Mouse (Mus musculus) mature B cell (primary cell): ENCODE measurements around the gene Zcchc13.
"Not testable (repeated sequence)": the region's sequence is repeated elsewhere in the genome, so short reads cannot be mapped to it uniquely, and the experiment has no call there.

ENCODE experiments used
- in situ Hi-C: fragments of 300-500 bp; cut with MboI; formaldehyde crosslinking; loops from 2 replicates; pipeline ENCODE4 v1.14.3; 2019

The Zcchc13 gene

GRCm38 (mm10) chrX:103636021-103636420, 5.6 kb downstream of the Zcchc13 start:
- in situ Hi-C loops = no loop called here

- in situ Hi-C loops = no loop called here
Measured at GRCm38 (mm10) chrX:103638566-103638965, 8.2 kb downstream of the Zcchc13 start.

GRCm38 (mm10) chrX:103644301-103644700, 13.9 kb downstream of the Zcchc13 start:
- in situ Hi-C loops = no loop called here

- in situ Hi-C loops = no loop called here
Measured at GRCm38 (mm10) chrX:103652048-103652447, 21.7 kb downstream of the Zcchc13 start.

- in situ Hi-C loops = no loop called here
Measured at GRCm38 (mm10) chrX:103653021-103653420, 22.6 kb downstream of the Zcchc13 start.

- in situ Hi-C loops = no loop called here
Measured at GRCm38 (mm10) chrX:103658985-103659384, 28.6 kb downstream of the Zcchc13 start.

- in situ Hi-C loops = not testable (repeated sequence)
Measured at GRCm38 (mm10) chrX:103664445-103664844, 34.1 kb downstream of the Zcchc13 start.

GRCm38 (mm10) chrX:103670245-103670644, 39.9 kb downstream of the Zcchc13 start:
- in situ Hi-C loops = no loop called here

- in situ Hi-C loops = no loop called here
Measured at GRCm38 (mm10) chrX:103673761-103674160, 43.4 kb downstream of the Zcchc13 start.

GRCm38 (mm10) chrX:103674674-103675073, 44.3 kb downstream of the Zcchc13 start:
- in situ Hi-C loops = no loop called here
